Mouse (Mus musculus): ENCODE measurements around the gene Sf3b3. TPM values are rescaled to one million over a fixed set of nuclear protein-coding genes. Genes with fewer than 3 reads are reported as not detected.
A peak's percentile ranks its signal among the peaks of the same experiment; 100 is the strongest.

Sf3b3 gene
- total RNA-seq, 1 experiment from 2014 or later = 81.6 TPM

DNA sequence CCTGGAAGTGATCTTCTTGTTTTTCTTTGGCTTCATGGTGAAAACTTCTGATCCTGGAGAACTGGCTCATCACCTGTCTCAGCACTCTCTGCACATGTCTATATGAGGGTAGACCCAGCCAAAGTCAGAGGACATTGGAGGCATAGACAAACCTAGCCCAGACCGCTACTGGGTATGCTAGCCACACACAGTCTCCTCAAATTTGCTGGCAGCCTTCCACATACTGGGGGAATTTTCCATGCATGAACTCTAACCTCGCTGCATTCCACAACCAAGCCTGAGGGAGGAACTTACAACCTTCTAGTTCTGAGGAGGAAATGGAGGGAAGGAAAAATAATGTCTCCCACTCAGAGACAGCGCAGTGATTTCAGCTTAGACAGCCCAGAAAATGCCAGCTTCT, 72.5 kb downstream of the Sf3b3 start:
- DNase-seq = no peak

DNA sequence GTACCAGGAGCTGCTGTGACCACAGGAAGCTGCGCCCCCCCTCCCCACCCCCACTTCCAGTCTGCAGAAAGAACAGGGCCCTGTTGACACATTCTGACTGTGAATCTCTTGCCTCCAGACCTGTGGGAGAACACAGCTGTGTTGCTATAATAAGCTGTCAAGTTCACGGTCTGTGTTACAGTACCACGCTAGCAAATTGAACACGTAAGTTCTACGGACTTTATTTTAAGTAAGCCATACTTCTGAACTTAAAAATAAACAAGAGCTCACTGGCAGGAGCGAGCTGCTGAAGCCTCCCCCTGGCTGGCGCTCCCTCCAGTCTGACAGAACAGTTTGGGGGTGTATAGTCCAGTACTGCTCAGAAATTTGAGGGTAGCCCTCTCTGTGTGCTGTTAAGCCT, 74.1 kb downstream of the Sf3b3 start:
- no peak for DNase-seq

DNA sequence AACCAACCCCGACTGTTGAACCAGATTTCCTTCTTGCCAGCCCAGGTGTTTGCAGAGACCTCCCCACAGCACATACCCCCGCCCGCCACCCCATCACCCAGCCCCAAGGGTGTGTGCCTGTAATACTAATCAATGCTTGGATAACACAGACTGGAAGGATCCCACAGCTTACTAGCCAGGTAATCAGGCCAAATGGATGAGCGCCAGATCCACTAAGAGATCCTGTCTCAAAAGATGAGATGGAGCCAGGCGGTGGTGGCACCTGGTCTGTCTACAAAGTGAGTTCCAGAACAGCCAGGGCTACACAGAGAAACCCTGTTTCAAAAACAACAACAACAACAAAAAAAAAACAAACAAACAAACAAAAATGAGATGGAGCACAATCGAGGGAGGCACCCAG, 79.3 kb downstream of the Sf3b3 start:
- no peak for DNase-seq

DNA sequence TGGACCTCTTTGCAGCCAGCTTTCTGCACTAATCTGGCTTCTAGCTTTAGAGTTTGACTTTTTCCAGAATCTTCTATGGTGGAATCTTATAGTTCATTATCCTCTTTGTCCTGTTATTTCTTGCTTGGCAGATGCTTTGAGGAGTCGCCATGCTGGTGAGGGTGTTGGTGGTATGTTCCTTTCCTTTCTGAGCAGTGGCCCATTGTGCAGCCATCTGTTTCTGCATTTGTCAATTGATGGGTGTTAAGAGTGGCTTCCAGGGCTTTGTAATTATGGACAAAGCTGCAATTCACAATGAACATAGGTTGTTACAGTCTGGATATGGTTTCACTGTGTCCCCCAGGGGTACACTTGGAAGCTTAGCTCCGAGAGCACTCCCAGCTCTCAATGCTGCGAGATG, 81.9 kb downstream of the Sf3b3 start:
- DNase-seq = no peak

DNA sequence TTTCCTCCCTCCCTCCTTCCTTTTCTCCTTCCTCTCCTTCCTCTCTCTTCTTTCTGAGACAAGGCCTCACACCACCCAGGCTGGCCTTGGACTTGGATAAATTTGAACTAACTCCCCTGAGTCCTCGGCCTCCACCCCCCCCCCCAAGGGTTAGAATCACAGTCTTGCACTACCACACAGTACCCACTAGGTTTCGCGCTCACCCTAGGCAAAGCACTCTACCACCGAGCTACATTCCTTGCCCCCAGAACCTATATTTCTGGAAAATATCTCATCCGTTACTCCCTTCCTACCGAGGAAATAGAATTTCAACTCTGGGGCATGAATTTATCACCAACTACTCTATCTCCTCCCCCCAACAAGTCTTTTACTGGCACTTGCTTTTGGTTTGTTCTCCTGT, 84.6 kb downstream of the Sf3b3 start:
- DNase-seq = no peak

DNA sequence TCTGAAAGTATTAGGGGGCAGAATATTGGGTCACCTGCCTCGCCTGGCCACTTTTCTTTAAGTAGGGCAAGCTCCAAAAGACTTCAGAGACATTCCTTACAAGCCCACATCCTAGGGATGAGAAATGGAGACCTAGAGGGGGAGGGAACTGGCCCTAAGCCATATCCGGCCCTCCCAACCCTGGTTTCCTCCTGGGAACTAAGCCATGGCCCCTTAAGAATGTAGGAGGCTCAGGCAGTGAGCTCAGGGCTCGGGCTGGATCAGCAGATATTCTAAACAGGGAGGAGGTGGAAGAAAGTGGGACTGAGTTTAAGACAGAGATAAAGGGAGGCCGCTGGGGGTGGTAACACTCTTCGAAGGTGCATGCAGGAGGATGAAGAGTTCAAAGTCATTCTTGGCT, 85.4 kb downstream of the Sf3b3 start:
- peak; percentile 45 for DNase-seq

DNA sequence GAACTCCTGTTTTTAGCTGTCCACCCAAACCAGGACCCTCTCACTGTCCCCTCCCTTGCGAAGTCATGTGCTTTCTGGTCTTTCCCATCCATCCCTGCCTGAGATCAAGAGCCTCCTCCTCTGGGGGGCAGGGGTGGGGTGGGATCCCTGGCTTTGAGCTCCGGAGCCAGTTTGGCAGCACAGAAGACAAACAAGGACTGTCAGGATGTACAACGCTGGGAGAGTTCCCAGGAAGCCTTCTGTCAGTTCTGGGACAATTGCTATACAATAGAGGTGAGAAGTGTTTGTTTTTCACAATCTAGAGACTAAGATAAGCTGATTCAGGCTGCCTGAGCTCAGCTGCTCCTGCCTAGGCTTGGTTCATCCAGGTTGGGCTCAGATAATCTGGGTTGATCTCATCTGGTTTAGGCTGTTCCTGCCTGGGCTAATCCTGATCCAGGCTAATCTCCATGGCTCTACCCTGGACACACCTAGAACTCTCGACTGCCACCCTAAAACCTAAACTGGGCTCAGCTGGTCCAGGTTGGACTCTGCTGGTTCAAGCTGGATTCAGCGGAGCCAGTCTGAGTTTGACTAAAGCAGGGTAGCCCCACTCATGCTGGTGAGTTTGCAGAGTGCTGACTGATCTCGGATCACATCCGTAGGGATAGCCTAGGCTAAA, 86.2 kb downstream of the Sf3b3 start:
- DNase-seq = no peak

Other genes with a start within 250 kb of the Sf3b3 start
- gene Vac14, start 228.2 kb downstream of the Sf3b3 start, total RNA-seq (2021) = 34.3 and 35.4 TPM in 2 replicates
- gene Mtss1l, start 125.3 kb downstream of the Sf3b3 start, total RNA-seq (2021) = 23.9 and 27.7 TPM in 2 replicates
- 21.6 and 38.6 TPM in 2 replicates for gene Il34, start 40.9 kb downstream of the Sf3b3 start, total RNA-seq (2021)
- 75.8 and 100 TPM in 2 replicates for gene Cog4, start 187 bp downstream of the Sf3b3 start, total RNA-seq (2021)
- 10.5 and 12.0 TPM in 2 replicates for gene Fuk, start 55.7 kb upstream of the Sf3b3 start, total RNA-seq (2021)
- gene St3gal2, start 73.1 kb upstream of the Sf3b3 start, total RNA-seq (2021) = 18.3 and 20.4 TPM in 2 replicates
- gene Ddx19a, start 151.0 kb upstream of the Sf3b3 start, total RNA-seq (2021) = 39.5 and 50.9 TPM in 2 replicates
- gene Ddx19b, start 185.0 kb upstream of the Sf3b3 start, total RNA-seq (2021) = 9.3 and 12.4 TPM in 2 replicates
- 163 and 173 TPM in 2 replicates for gene Aars, start 186.4 kb upstream of the Sf3b3 start, total RNA-seq (2021)
- not detected in 2 replicates for gene Exosc6, start 209.6 kb upstream of the Sf3b3 start, total RNA-seq (2021)
- not detected in 2 replicates for gene Clec18a, start 245.6 kb upstream of the Sf3b3 start, total RNA-seq (2021)
- gene Pdpr, start 247.8 kb upstream of the Sf3b3 start, total RNA-seq (2021) = 33.4 and 43.5 TPM in 2 replicates

All from adrenal gland, postnatal 25 days (tissue).